Mouse (Mus musculus) heart, embryonic 13.5 days (tissue): ENCODE data around the gene Drg1. TPM values are rescaled to one million over a fixed set of nuclear protein-coding genes. Genes with fewer than 3 reads are reported as not detected.
A peak's percentile ranks its signal among the peaks of the same experiment; 100 is the strongest.
"Not testable (repeated sequence)": the region's sequence is repeated elsewhere in the genome, so short reads cannot be mapped to it uniquely, and the experiment has no call there.

Experiments used
- ATAC-seq: fragments of 200-750 bp; cut with Nextera tagmentation; 2 replicates; pipeline ENCODE4 v1.8.0; 2017; ENCODE audit warnings: moderate TSS enrichment; ENCODE audit not compliant: insufficient number of reproducible peaks, low FRiP score, low TSS enrichment; ENCODE audit errors: extremely low read depth
- H3K27ac ChIP-seq: fragments of 300-500 bp; sonication (generic); replicated peaks from 2 replicates; pipeline ENCODE4 v1.5.1; 2015; ENCODE audit warnings: moderate library complexity, mild to moderate bottlenecking, inconsistent platforms
- H3K27me3 ChIP-seq: fragments of 300-500 bp; sonication (generic); replicated peaks from 2 replicates; pipeline ENCODE4 v1.6.1; 2015; ENCODE audit warnings: mild to moderate bottlenecking, inconsistent platforms
- H3K36me3 ChIP-seq: fragments of 300-500 bp; sonication (generic); 2 replicates; pipeline ENCODE4 v1.6.1; 2015; ENCODE audit warnings: mild to moderate bottlenecking, inconsistent platforms
- H3K4me1 ChIP-seq: fragments of 300-500 bp; sonication (generic); 2 replicates; pipeline ENCODE4 v1.6.1; 2015; ENCODE audit warnings: inconsistent platforms
- H3K4me2 ChIP-seq: fragments of 300-500 bp; sonication (generic); 2 replicates; pipeline ENCODE4 v1.6.1; 2015; ENCODE audit warnings: inconsistent platforms, mild to moderate bottlenecking, moderate library complexity
- H3K4me3 ChIP-seq: fragments of 300-500 bp; sonication (generic); 2 replicates; pipeline ENCODE4 v1.5.1; 2015; ENCODE audit warnings: moderate library complexity, mild to moderate bottlenecking, inconsistent platforms
- H3K9ac ChIP-seq: fragments of 300-500 bp; sonication (generic); 2 replicates; pipeline ENCODE4 v1.6.1; 2015; ENCODE audit warnings: inconsistent platforms, mild to moderate bottlenecking, moderate library complexity
- H3K9me3 ChIP-seq: fragments of 300-500 bp; sonication (generic); 2 replicates; pipeline ENCODE4 v1.6.1; 2016; ENCODE audit warnings: inconsistent platforms
- WGBS: fragments of 180-500 bp; shearing (Covaris S2); methylation state at CpG from one replicate; pipeline ENCODE4 v1.1.7; 2015; ENCODE audit warnings: mixed read lengths; 5-methylcytosine and 5-hydroxymethylcytosine counted together
- polyA plus RNA-seq: library from polyadenylated mRNA; unstranded; fragments of >200 nt; fragmentation: Nextera tagmentation; extraction: Ambion mirVana; gene quantifications from 2 replicates; pipeline ENCODE4 v1.2.1, GENCODE M21; 2015

Drg1 gene
- polyA plus RNA-seq, 1 experiment from 2014 or later: 159 TPM

DNA sequence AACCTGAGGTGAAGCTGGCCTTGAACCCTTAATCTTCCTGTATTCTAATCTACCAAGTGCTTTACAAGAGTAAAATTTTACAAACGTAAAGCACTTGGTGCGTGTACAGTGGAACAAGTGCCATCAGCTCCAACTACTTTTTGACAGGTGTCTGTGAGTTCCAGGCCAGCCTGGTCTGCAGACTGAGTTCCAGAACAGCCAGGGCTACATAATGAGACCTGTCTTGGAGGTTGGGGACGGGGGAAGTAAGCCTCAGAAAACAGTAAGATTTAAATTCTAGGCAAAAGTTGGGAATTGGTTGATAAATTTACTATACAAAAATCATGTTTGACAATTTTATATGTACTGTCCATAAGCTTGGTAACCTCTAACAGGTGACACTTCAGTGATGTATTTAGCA, 61.0 kb downstream of the Drg1 start:
- H3K36me3 ChIP-seq: peaks cover 54% of the 10 kb centered on the region
- no peak for ATAC-seq
- H3K4me1 ChIP-seq: peaks cover 17% of the 10 kb centered on the region
- no peaks in the 10 kb centered on the region for H3K9me3 ChIP-seq
- H3K9ac ChIP-seq: no peak overlapping the region
- WGBS: 81% methylated on average over 3 of the region's 3 CpGs
- H3K27ac ChIP-seq: no peak overlapping the region
- H3K27me3 ChIP-seq: no peaks in the 10 kb centered on the region
- H3K4me3 ChIP-seq: no peak overlapping the region
- no peak overlapping the region for H3K4me2 ChIP-seq

DNA sequence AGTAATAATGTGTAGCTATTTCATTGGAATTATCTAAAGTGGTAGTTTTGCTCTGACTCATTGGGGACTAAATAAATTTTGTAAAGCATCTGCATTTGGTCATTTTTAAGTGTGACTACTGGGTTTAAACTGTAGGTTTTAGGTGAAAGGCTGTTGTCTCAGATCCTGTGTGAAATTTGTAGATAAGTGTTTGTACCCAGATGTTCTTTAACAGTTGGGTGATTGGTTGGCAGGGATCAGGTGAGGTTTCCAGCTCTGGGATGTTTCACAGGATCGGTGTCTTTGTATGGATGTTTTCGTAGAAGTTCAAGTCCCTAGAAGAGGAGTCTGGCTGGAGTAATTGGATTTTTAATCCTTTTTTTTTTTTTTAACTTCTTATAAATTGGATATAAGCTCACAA, 62.4 kb downstream of the Drg1 start:
- peak overlapping the region; percentile 53 for H3K4me2 ChIP-seq
- H3K27me3 ChIP-seq: no peaks in the 10 kb centered on the region
- 71% methylated on average over 2 of the region's 2 CpGs for WGBS
- H3K9ac ChIP-seq: peak overlapping the region; percentile 75; the same call in 1 of the 2 replicates
- H3K4me3 ChIP-seq: peak overlapping the region; percentile 50
- peaks cover 42% of the 10 kb centered on the region for H3K36me3 ChIP-seq
- ATAC-seq: no peak
- peaks cover 17% of the 10 kb centered on the region for H3K4me1 ChIP-seq
- H3K27ac ChIP-seq: no peak overlapping the region
- H3K9me3 ChIP-seq: no peaks in the 10 kb centered on the region

DNA sequence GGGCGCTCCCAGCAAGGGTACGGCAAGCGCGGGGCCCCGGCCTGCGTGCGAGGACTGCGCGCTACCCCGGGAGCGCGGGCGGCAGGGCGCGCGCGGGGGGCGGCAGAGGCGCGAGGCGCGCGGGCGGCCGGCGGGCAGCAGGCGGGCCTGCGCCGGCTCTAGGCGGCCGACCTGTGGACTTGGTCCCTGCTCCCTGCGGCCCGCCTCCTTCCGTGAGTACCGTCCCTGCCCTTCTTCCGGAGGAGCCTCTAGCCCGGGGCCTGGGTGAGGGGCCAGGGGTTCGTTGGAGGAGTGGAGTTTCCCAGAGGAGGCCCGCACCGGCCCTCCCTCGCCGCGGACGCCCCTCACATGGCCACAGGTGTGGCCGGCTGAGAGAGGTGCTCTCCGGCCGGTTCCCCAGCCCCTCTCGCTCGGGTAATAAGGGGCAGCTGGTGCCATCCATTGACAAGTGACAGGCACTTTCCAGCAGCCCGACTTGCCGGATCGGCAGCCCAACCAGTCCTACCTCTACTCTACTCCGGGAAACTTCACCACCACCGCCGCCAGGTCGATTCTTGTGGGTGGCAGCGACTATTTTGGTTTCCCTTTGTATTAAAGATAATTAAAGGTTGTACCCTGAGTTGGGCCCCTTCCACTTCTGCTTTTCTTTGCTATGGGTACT, 63.3 kb downstream of the Drg1 start:
- WGBS: under 1% methylated on average over 23 of the region's 57 CpGs
- peaks cover 17% of the 10 kb centered on the region for H3K4me1 ChIP-seq
- H3K4me2 ChIP-seq: peak overlapping the region; percentile 53
- peak; percentile 15 for ATAC-seq
- H3K27me3 ChIP-seq: no peaks in the 10 kb centered on the region
- H3K27ac ChIP-seq: peak overlapping the region; percentile 45
- H3K36me3 ChIP-seq: peaks cover 35% of the 10 kb centered on the region
- no peaks in the 10 kb centered on the region for H3K9me3 ChIP-seq
- peak overlapping the region; percentile 50 for H3K4me3 ChIP-seq
- peak overlapping the region; percentile 75 for H3K9ac ChIP-seq

DNA sequence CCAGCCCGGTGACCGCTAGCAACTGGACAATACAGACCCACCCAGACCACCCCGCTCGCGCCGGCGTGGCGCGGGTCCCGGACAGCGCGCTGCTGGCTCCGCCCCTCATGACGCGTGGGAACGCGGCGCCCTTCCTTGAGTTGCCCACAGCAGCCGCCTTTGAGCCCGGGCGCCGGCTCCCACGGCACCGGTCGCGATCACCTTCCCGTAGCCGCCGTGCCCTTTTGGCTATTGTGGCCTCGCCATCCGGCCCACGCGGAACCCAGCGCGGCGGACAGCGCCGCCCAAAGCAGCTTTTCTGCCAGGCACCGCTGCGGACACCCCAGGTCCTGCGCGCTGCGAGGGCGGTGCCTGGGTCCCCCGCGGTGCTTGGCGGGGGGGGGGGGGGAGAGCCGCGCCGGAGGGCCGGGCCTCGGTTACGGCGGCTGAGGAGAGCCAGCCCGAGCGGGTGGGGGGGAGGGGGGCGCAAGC, 63.9 kb downstream of the Drg1 start, which contains the start of gene Eif4enif1:
Gene Eif4enif1 (plus strand): TSS at position 162 of the 471 bp plus-strand sequence.
- peaks cover 28% of the 10 kb centered on the region for H3K36me3 ChIP-seq
- H3K4me3 ChIP-seq: peak within 1 kb of the TSS; percentile 50
- H3K4me1 ChIP-seq: peaks cover 17% of the 10 kb centered on the region
- peak within 1 kb of the TSS; percentile 75 for H3K9ac ChIP-seq
- peak within 1 kb of the TSS; percentile 53 for H3K4me2 ChIP-seq
- ATAC-seq: peak; percentile 55
- no peaks in the 10 kb centered on the region for H3K9me3 ChIP-seq
- H3K27ac ChIP-seq: peak within 1 kb of the TSS; percentile 45
- H3K27me3 ChIP-seq: no peaks in the 10 kb centered on the region
- WGBS: under 1% methylated on average over 42 of the region's 57 CpGs

DNA sequence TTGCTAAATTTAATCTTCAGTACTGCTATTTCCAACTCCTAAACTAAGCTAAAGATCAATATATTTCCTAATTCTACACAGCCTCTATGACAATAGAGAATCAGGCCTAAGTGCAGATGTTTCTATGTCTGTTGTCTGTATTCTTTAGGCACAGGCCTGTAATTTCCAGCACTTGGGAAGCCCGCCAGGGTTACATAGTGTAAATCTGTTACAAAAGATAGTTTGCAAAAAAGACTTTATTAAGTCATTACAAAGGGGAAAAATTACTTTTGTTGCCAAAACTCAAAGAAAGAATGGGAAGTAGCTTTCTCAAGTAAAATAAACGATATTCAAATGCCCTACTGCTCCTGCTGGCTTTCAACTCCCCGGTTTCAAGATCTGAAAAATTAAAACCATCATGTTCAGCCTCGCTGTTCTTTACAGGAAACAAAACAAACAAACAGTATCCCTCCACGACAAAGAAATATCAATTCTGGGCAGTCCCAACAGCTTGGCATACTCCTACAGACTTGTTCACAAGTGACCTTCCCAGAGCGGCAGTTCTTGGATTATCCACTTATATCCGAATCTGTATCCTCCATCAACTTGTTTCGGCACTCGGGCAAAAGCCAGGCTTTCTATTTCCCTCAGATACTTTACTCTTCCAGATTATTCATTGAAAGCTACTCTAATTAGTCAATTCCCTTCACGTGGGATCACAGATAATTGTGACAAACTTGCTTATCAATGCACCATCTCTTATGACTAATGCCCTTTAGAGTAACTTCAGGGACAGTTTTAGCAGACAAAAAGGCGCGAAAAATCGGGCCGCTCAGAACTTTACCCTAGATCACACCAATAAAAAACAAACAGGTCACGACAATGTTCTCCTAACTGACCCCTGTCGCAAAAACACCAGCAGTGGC, 64.6 kb downstream of the Drg1 start:
- Histone ChIP-seq H3K4me1 (peaks cover 17% of the 10 kb centered on the region), H3K9me3 (no peaks in the 10 kb centered on the region), H3K36me3 (peaks cover 21% of the 10 kb centered on the region), H3K9ac (peak overlapping the region; percentile 75), H3K27ac (peak overlapping the region; percentile 45; the same call in 1 of the 2 replicates), H3K27me3 (no peaks in the 10 kb centered on the region), H3K4me3 (peak overlapping the region; percentile 50), H3K4me2 (peak overlapping the region; percentile 46)
- ATAC-seq: no peak
- 7% methylated on average over 16 of the region's 16 CpGs for WGBS

DNA sequence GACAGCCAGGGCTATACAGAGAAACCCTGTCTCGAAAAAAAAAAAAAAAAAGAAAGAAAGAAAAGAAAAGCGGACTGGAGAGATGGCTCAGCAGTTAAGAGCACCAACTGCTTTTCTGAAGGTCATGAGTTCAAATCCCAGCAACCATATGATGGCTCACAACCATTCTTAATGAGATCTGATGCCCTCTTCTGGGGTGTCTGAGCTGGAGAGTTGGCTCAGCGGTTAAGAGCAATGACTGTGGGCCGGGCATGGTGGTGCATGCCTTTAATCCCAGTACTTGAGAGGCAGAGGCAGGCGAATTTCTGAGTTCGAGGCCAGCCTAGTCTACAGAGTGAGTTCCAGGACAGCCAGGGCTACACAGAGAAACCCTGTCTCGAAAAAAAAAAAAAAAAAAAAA, 65.6 kb downstream of the Drg1 start:
- 85% methylated on average over 6 of the region's 7 CpGs for WGBS
- not testable (repeated sequence) for H3K27ac ChIP-seq, H3K4me2 ChIP-seq, H3K4me3 ChIP-seq, H3K27me3 ChIP-seq, H3K9ac ChIP-seq, ATAC-seq, H3K9me3 ChIP-seq
- Histone ChIP-seq H3K4me1 (peaks cover 17% of the 10 kb centered on the region), H3K36me3 (peaks cover 12% of the 10 kb centered on the region)

DNA sequence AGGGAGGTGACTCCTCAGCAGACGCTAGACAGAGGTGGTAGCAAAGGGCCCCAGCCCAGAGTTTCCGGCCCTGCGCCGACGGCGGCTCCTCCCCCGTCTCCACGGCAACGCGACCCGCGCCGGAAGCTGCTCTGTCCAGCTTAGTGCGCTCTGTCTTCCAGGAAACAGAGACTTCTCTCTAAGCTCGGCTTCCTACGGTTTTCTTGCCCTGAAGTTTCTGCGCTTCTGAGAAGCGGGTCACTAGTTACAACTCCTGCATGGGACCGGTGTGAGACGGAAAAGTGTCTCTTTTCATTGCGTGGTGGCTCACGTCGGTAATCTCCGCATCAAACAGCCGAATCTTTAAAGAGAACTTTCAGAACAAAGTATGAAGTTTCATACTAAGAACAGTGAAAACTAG, 72.9 kb downstream of the Drg1 start, which contains the start of gene Sfi1:
Gene Sfi1 (minus strand): TSS at position 101 of the 400 bp plus-strand sequence.
- ATAC-seq: no peak
- 80% methylated on average over 25 of the region's 25 CpGs for WGBS

DNA sequence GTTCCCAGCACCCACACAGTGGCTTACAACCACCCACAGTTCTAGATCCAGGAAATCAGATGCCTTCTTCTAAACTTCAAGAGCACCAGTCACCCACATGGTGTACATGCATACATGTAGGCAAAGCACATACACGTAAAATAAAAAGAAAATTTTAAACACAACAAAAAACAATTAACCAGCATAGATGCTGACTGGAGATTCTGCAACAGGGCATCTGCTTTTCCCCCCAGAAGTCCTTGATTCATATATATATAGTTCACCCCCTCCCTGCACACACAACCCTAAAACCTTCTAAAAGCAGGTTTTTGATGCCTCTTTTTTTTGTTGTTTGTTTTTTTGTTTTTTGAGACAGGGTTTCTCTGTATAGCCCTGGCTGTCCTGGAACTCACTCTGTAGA, 83.5 kb downstream of the Drg1 start:
- not testable (repeated sequence) for H3K36me3 ChIP-seq, H3K4me2 ChIP-seq, H3K27me3 ChIP-seq, H3K9ac ChIP-seq, H3K4me1 ChIP-seq, ATAC-seq, H3K4me3 ChIP-seq, H3K27ac ChIP-seq
- peaks cover 11% of the 10 kb centered on the region for H3K9me3 ChIP-seq
- WGBS: 70% methylated on average over 1 of the region's 1 CpGs

More for the DNA sequence above, 72.9 kb downstream of the Drg1 start, which contains the start of gene Sfi1:
- H3K36me3 ChIP-seq: no peaks in the 10 kb centered on the region
- H3K4me1 ChIP-seq: no peaks in the 10 kb centered on the region
- H3K9me3 ChIP-seq: no peaks in the 10 kb centered on the region
- no peaks in the 10 kb centered on the region for H3K27me3 ChIP-seq
- no peak within 1 kb of the TSS for H3K27ac ChIP-seq
- H3K4me2 ChIP-seq: no peak within 1 kb of the TSS
- H3K9ac ChIP-seq: no peak within 1 kb of the TSS
- no peak within 1 kb of the TSS for H3K4me3 ChIP-seq

DNA sequence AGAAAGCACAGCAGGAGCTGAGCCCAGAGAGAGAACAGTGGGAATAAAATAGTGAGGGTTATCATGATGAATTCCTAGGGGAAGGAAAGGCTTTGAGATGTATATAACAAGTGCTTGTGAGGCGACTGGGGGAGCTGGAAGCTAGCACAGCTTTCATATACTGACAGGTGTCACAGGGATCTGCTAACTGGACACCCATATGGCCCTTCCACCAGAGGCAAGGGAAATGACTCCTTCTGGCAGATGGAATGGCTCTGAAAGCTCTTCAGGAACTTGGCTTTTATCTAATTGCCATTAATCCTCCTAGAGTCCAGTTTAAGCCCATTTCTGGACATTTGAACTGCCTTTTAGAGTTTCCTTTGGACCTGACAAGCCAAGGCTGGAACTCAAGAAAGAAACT, 84.2 kb downstream of the Drg1 start:
- H3K27me3 ChIP-seq, H3K9ac ChIP-seq, H3K4me3 ChIP-seq, ATAC-seq, H3K4me2 ChIP-seq, H3K4me1 ChIP-seq, H3K27ac ChIP-seq: not testable (repeated sequence)
- WGBS: 57% methylated on average over 1 of the region's 1 CpGs
- Histone ChIP-seq H3K36me3 (peaks cover 10% of the 10 kb centered on the region), H3K9me3 (peaks cover 11% of the 10 kb centered on the region)

DNA sequence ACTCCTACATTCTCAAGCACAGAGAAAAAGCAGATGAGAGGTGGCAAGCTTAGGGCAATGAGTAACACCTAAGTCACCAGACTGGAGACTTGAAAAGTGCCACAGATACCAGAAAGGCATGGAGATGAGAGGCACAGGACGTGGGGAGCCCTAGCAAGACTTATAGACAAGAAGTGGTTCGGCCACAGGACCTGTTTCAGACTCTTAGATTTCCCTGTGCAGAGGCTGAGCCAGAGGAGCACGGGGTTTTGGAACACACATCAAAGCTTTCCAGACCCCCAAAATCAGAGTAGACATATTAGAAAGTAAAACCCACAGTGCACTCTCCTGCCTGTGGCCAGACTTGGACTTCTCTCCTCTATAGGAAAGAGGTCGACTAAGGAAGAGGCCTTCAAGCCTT, 85.0 kb downstream of the Drg1 start:
- H3K27ac ChIP-seq, H3K27me3 ChIP-seq, H3K4me2 ChIP-seq, H3K4me1 ChIP-seq, H3K4me3 ChIP-seq, H3K9ac ChIP-seq, ATAC-seq: not testable (repeated sequence)
- Histone ChIP-seq H3K36me3 (peaks cover 10% of the 10 kb centered on the region), H3K9me3 (peaks cover 11% of the 10 kb centered on the region)
- WGBS: 41% methylated on average over 4 of the region's 4 CpGs

DNA sequence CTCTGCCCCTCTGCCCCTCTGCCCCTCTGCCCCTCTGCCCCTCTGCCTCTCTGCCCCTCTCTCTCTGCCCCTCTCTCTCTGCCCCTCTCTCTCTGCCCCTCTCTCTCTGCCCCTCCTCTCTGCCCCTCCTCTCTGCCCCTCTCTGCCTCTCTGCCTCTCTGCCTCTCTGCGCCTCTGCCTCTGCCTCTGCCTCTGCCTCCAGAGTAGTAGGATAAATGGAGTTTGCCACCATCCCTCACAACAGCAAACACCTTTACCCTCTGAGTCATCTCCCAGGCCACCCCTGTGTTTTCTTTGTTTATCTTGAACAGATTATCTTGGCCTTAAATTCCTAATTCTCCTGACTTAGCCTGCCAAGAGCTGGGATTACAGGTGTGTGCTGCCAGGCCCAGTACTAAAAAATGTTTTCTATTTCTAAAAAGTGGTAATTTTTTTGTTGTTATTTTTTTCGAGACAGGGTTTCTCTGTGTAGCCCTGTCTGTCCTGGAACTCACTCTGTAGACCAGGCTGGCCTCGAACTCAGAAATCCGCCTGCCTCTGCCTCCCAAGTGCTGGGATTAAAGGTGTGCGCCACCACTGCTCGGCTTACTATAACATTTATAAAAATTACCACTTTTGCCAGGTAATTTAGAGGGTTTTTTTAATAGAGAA, 85.6 kb downstream of the Drg1 start:
- Histone ChIP-seq H3K9me3 (peaks cover 11% of the 10 kb centered on the region), H3K36me3 (peaks cover 10% of the 10 kb centered on the region)
- not testable (repeated sequence) for ATAC-seq, H3K27me3 ChIP-seq, H3K4me1 ChIP-seq, H3K4me3 ChIP-seq, H3K9ac ChIP-seq, H3K4me2 ChIP-seq, H3K27ac ChIP-seq
- WGBS: 68% methylated on average over 6 of the region's 6 CpGs
